Mouse (Mus musculus) kidney, postnatal 0 days (tissue): Measurements from ENCODE around the gene Prr7. TPM values are rescaled to one million over a fixed set of nuclear protein-coding genes. Genes with fewer than 3 reads are reported as not detected.

ENCODE experiments used
- ATAC-seq: fragments of 200-750 bp; cut with Nextera tagmentation; replicated peaks from 2 replicates; pipeline ENCODE4 v1.8.0; 2017; ENCODE audit warnings: low read depth, moderate number of reproducible peaks, moderate TSS enrichment, moderate library complexity; ENCODE audit not compliant: low FRiP score
- DNase-seq: peaks from one replicate; pipeline ENCODE4 v3.0.0-alpha.2; 2016; ENCODE audit warnings: low spot score
- H3K27ac ChIP-seq: fragments of 300-500 bp; sonication (generic); 2 replicates; pipeline ENCODE4 v1.5.1; 2014; ENCODE audit warnings: mild to moderate bottlenecking
- H3K27me3 ChIP-seq: fragments of 300-500 bp; sonication (generic); 2 replicates; pipeline ENCODE4 v1.6.1; 2014; ENCODE audit warnings: low read length, mixed read lengths; ENCODE audit not compliant: insufficient read depth
- H3K36me3 ChIP-seq: fragments of 300-500 bp; sonication (generic); 2 replicates; pipeline ENCODE4 v1.6.1; 2014; ENCODE audit warnings: low read length, mixed read lengths; ENCODE audit not compliant: insufficient read depth
- H3K4me1 ChIP-seq: fragments of 300-500 bp; sonication (generic); replicated peaks from 2 replicates; pipeline ENCODE4 v1.6.1; 2014; ENCODE audit warnings: antibody characterized with exemption, low read length, mixed read lengths; ENCODE audit not compliant: insufficient read depth
- H3K4me2 ChIP-seq: fragments of 300-500 bp; sonication (generic); 2 replicates; pipeline ENCODE4 v1.6.1; 2014; ENCODE audit warnings: mild to moderate bottlenecking, low read length, moderate library complexity, mixed read lengths
- H3K4me3 ChIP-seq: fragments of 300-500 bp; sonication (generic); replicated peaks from 2 replicates; pipeline ENCODE4 v1.5.1; 2014; ENCODE audit warnings: low read depth, low read length
- H3K9ac ChIP-seq: fragments of 300-500 bp; sonication (generic); 2 replicates; pipeline ENCODE4 v1.6.1; 2014; ENCODE audit warnings: low read depth, low read length
- H3K9me3 ChIP-seq: fragments of 300-500 bp; sonication (generic); replicated peaks from 2 replicates; pipeline ENCODE4 v1.6.1; 2016; ENCODE audit warnings: low read length, inconsistent platforms, mixed read lengths
- CTCF ChIP-seq: IDR thresholded peaks from 2 replicates; pipeline ENCODE4 v1.5.1; 2016; ENCODE audit warnings: antibody characterized with exemption, low read depth, mild to moderate bottlenecking, moderate library complexity
- WGBS: fragments of 180-500 bp; shearing (Covaris S2); extraction: QIAGEN DNeasy Blood & Tissue Kit; methylation state at CpG from one replicate; pipeline ENCODE4 v1.1.7; 2014; 5-methylcytosine and 5-hydroxymethylcytosine counted together
- polyA plus RNA-seq: library from polyadenylated mRNA; unstranded; fragments of >200 nt; fragmentation: Nextera tagmentation; extraction: Ambion mirVana; gene quantifications from 2 replicates; pipeline ENCODE4 v1.2.1, GENCODE M21; 2015

Prr7 gene
- polyA plus RNA-seq, 1 experiment from 2014 or later = 0.63 TPM

DNA sequence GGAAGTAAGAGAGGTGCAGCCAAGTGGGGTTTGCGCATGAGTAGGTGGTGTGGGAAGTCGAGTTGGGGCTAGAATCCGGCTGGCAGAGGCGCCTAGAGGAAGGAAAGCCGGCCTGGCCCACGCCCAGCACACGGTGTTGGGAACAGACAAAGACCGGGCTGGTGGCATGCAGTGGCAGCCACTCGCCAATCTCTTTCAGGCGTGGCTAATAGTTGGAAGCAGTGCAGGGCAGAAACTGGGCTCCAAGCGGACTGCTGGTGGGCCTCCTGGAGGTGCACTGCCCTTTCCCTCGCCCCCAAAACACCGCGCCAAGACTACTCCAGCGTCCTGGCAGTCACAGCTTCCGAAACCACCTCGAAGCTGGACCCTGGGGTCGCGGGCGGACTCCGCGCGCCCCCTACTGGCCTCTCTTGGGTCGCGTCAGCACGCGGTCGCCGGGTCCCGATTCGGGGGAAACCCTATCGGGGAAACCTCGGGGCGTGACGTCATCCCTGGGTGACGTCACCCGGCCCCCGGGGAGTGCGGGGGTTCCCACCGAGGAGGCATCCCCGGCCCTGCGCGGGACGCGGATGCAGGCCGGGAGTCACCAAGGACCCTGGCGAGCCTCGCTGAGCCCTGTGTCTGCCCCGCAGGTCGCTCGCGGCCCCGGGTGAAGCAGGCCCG lies 7.2 kb downstream of the Prr7 start:
- peak; percentile 91 for TF ChIP-seq CTCF
- H3K36me3 ChIP-seq = peaks cover 13% of the 10 kb centered on the region; the same call in 1 of the 2 replicates
- H3K27ac ChIP-seq = no peak overlapping the region
- peak overlapping the region; percentile 99 for H3K4me2 ChIP-seq
- H3K27me3 ChIP-seq = no peaks in the 10 kb centered on the region
- H3K9ac ChIP-seq = peak overlapping the region; percentile 63
- peaks cover 6% of the 10 kb centered on the region; the same call in 1 of the 2 replicates for H3K4me1 ChIP-seq
- WGBS = 1% methylated on average over 53 of the region's 54 CpGs
- ATAC-seq (peak; percentile 66), DNase-seq (peak; percentile 92)
- H3K9me3 ChIP-seq = no peaks in the 10 kb centered on the region
- H3K4me3 ChIP-seq = peak overlapping the region; percentile 64

GRCm38 (mm10) chr13:55471819-55472131 lies 7.7 kb downstream of the Prr7 start:
- Histone ChIP-seq H3K27ac (no peak overlapping the region), H3K27me3 (no peaks in the 10 kb centered on the region), H3K4me2 (peak overlapping the region; percentile 99), H3K9ac (peak overlapping the region; percentile 63), H3K4me3 (peak overlapping the region; percentile 64), H3K9me3 (no peaks in the 10 kb centered on the region), H3K4me1 (peaks cover 6% of the 10 kb centered on the region; the same call in 1 of the 2 replicates), H3K36me3 (peaks cover 18% of the 10 kb centered on the region)
- no peak for TF ChIP-seq CTCF
- ATAC-seq = peak; percentile 23
- 0% methylated on average over 16 of the region's 31 CpGs for WGBS
- no peak for DNase-seq

GRCm38 (mm10) chr13:55472132-55473022 lies 8.3 kb downstream of the Prr7 start:
- under 1% methylated on average over 102 of the region's 103 CpGs for WGBS
- Histone ChIP-seq H3K4me1 (peaks cover 6% of the 10 kb centered on the region; the same call in 1 of the 2 replicates), H3K36me3 (peaks cover 20% of the 10 kb centered on the region), H3K27me3 (no peaks in the 10 kb centered on the region), H3K9me3 (no peaks in the 10 kb centered on the region), H3K4me2 (peak overlapping the region; percentile 99), H3K4me3 (peak overlapping the region; percentile 64), H3K27ac (no peak overlapping the region), H3K9ac (peak overlapping the region; percentile 63)
- TF ChIP-seq CTCF = peak; percentile 46
- ATAC-seq (peak; percentile 18), DNase-seq (peak; percentile 73)

- Histone ChIP-seq H3K9me3 (no peaks in the 10 kb centered on the region), H3K27ac (no peak overlapping the region), H3K4me3 (peak overlapping the region; percentile 64), H3K4me2 (peak overlapping the region; percentile 99), H3K36me3 (peaks cover 20% of the 10 kb centered on the region), H3K9ac (peak overlapping the region; percentile 63; the same call in 1 of the 2 replicates), H3K27me3 (no peaks in the 10 kb centered on the region), H3K4me1 (peaks cover 6% of the 10 kb centered on the region; the same call in 1 of the 2 replicates)
- ATAC-seq = no peak
- WGBS = 29% methylated on average over 18 of the region's 18 CpGs
- TF ChIP-seq CTCF = peak; percentile 48; the same call in 1 of the 2 replicates
- peak; percentile 66 for DNase-seq
Observed at GRCm38 (mm10) chr13:55473076-55473831, 9.2 kb downstream of the Prr7 start.

DNA sequence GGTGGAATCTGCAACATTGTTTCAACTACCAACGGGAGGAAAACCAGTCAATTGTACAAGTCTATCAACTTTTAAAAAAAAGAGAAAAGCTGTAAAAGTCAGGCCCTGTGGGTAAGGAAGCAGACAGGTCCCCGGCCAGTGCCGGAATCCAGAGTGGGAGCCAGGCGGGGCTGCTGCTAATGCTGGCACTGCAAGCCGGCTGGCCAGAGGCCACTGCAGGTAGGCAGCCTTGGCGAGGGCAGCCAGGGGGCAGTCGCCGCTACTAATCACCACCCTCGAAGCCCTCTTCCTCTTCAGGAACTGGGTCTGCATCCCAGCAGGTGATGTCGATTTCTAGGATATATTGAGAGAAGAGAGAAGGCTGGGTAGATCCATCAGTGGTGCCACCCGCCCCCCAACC lies 9.9 kb downstream of the Prr7 start:
- ATAC-seq (no peak), DNase-seq (no peak)
- H3K36me3 ChIP-seq = peaks cover 20% of the 10 kb centered on the region
- WGBS = 68% methylated on average over 11 of the region's 11 CpGs
- no peak overlapping the region for H3K27ac ChIP-seq
- no peaks in the 10 kb centered on the region for H3K27me3 ChIP-seq
- no peaks in the 10 kb centered on the region for H3K9me3 ChIP-seq
- no peak overlapping the region for H3K4me2 ChIP-seq
- H3K4me1 ChIP-seq = peaks cover 6% of the 10 kb centered on the region; the same call in 1 of the 2 replicates
- no peak overlapping the region for H3K9ac ChIP-seq
- H3K4me3 ChIP-seq = no peak overlapping the region
- peak; percentile 39 for TF ChIP-seq CTCF

- ATAC-seq = no peak
- Histone ChIP-seq H3K27ac (no peak overlapping the region), H3K9me3 (no peaks in the 10 kb centered on the region), H3K27me3 (no peaks in the 10 kb centered on the region), H3K4me3 (no peak overlapping the region), H3K4me2 (no peak overlapping the region), H3K9ac (no peak overlapping the region), H3K36me3 (peaks cover 26% of the 10 kb centered on the region), H3K4me1 (peaks cover 6% of the 10 kb centered on the region; the same call in 1 of the 2 replicates)
- 81% methylated on average over 5 of the region's 5 CpGs for WGBS
- TF ChIP-seq CTCF = no peak
- no peak for DNase-seq
Observed at GRCm38 (mm10) chr13:55474621-55475069, 10.6 kb downstream of the Prr7 start.
